Mouse (Mus musculus) liver, adult (tissue): ENCODE results near the gene Kdm6a.

Source experiments
- GATA4 ChIP-seq: IDR thresholded peaks from 2 replicates; pipeline ENCODE4 v1.6.1; 2014; ENCODE audit warnings: mild to moderate bottlenecking, low read length; ENCODE audit not compliant: insufficient replicate concordance

The Kdm6a gene

GRCm38 (mm10) chrX:18162192-18162857 is at the start of gene Kdm6a:
Gene Kdm6a (plus strand): TSS chrX:18162575.
- TF ChIP-seq GATA4 = no peak

DNA sequence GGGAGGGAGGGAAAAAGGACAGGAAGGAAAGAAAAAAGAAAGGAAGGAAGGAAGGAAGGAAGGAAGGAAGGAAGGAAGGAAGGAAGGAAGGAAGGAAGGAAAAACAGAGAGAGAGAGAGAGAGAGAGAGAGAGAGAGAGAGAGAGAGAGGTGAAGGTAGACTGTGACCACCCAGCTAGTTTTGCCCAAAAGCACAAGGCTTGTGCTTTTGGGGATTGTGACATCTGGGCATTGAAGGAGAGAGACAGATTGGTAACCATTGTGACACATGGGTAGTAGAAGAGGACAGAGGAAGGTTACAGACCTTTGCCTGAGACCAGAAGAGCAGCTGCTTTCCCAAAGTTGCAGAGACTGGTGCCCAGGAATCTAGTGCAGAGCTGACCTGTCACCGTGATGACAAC is 16.8 kb upstream of the Kdm6a start, which contains the start of gene Dusp21:
TSS of gene Dusp21 (plus strand) at position 301 of the 400 bp plus-strand sequence.
- no peak for TF ChIP-seq GATA4

DNA sequence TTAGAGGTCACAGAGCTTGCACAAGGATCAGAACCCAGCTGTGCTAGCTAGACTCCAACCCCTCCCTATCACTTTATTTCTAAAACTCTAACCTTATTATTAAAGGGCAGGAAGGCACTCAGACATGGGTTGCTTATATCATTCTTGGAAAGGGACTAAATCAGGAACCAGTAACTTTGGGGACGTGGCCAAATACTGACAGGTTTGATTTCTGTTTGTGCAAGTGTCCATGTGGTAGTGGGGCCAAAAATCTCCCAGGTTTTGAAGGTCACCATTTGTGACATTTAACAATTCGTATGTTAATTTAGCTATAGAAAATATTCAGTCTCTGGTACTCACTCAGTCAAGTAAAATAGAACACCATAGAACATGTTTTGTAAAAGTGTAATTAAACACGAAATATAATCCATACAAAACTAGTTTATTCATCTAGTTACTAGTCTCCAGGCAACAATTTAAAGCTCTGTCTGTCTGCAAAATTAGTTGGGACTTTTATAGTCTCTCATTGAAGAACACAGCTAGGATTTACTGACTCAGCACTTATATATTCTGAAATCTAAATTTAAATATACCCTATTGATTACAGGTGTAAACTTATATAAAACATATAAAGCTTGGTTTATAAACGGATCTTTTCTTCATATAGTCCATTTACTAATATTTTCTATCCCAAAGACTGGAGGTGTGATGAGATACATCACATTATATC is 1.5 kb upstream of the Kdm6a start:
- TF ChIP-seq GATA4 = no peak

- no peak for TF ChIP-seq GATA4
Measured at GRCm38 (mm10) chrX:18161796-18162191, 581 bp upstream of the Kdm6a start.

- TF ChIP-seq GATA4 = no peak
Measured at GRCm38 (mm10) chrX:18162861-18163731, 721 bp downstream of the Kdm6a start.

- no peak for TF ChIP-seq GATA4
Measured at GRCm38 (mm10) chrX:18163917-18164624, 1.7 kb downstream of the Kdm6a start.

GRCm38 (mm10) chrX:18165121-18165520 is 2.7 kb downstream of the Kdm6a start:
- TF ChIP-seq GATA4 = no peak

GRCm38 (mm10) chrX:18166961-18167360 is 4.6 kb downstream of the Kdm6a start:
- no peak for TF ChIP-seq GATA4

GRCm38 (mm10) chrX:18168940-18169339 is 6.6 kb downstream of the Kdm6a start:
- no peak for TF ChIP-seq GATA4

DNA sequence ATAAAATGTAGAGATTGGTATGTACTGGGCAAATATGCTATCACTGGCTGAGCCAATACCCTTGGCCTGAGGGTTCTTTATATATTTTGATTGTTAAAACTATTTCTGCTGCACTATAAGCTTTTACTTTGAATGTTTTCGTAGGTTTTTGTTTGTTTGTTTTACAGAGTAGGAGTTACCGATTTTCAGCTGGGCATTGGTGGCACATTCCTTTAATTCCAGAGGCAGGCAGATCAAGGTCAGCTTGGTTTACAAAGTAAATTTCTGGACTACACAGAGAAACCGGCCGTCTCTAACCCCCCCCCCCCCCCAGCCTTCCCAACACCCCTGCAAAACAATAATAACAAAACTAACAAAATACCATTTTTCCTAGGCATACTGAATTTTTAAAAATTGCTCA is 12.5 kb downstream of the Kdm6a start:
- TF ChIP-seq GATA4 = no peak

DNA sequence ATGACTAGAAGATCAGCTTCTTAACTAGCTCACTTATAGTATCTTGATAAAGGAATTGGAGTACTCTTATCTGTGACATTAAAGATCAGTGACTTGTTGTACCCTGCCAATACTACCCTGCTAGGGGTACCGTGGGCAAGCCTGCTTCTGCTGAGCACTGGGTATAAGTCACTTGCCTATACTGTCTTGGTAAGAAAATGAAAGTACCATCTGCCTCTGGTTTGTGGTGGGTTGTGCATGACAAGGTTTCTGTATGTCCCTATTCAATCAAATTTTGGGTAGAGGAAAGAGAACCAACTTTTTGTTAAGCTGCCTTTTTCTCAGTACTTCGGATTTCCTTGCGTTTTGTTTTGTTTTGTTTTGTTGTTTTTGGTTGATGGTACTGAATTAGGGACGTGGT is 15.4 kb downstream of the Kdm6a start:
- TF ChIP-seq GATA4 = no peak

DNA sequence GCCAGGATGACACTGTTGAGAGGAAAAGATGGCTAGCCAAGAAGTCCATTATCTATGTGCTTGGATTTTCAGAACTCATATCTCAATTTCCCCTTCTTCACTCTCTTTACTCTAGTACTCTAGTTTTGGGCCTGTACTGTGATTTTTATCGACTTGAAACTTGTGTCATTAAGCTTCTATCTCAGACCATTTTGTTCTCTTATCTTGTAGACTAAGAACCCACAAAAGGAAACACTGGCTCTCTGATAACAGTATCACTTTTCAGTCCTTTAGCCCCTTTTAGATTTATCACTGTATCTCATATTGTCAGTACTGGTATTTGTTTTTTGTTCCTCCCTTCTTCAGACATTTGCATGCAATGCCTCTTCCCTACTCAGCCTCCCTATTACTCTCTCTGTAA is 17.1 kb downstream of the Kdm6a start:
- TF ChIP-seq GATA4 = no peak

- TF ChIP-seq GATA4 = no peak
Measured at GRCm38 (mm10) chrX:18187203-18187602, 24.8 kb downstream of the Kdm6a start.

DNA sequence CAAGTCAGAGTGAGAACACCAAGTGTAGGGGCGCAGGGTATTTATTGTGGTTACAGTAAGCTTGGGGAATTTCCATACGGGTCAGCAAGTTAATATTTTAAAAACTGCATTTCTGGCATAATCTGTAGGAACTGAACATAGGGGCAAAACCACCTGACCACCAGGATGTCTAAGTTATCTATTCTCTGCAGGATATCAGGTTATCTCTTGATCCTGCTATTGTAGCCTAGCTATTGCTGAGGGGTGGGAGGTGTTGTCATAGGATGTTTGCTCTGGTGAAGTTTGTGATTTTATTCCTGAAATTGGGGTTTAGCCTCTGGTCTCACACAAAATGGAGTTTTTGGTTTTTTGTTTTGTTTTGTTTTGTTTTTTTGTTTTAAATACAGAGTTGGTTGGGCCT is 25.9 kb downstream of the Kdm6a start:
- TF ChIP-seq GATA4 = no peak

- TF ChIP-seq GATA4 = no peak
Measured at GRCm38 (mm10) chrX:18239572-18239971, 77.2 kb downstream of the Kdm6a start.
